Mouse (Mus musculus) forebrain, postnatal 0 days (tissue): ENCODE data around the gene Olfr895. TPM values are rescaled to one million over a fixed set of nuclear protein-coding genes. Genes with fewer than 3 reads are reported as not detected.

Source experiments
- ATAC-seq: fragments of 200-750 bp; cut with Nextera tagmentation; 2 replicates; pipeline ENCODE4 v1.8.0; 2017; ENCODE audit warnings: mild to moderate bottlenecking, moderate library complexity
- DNase-seq: peaks from one replicate; pipeline ENCODE4 v3.0.0-alpha.2; 2015
- H3K27ac ChIP-seq: fragments of 300-500 bp; sonication (generic); 2 replicates; pipeline ENCODE4 v1.5.1; 2014; ENCODE audit warnings: low read depth, mild to moderate bottlenecking, antibody characterized with exemption, low read length, moderate library complexity, mixed read lengths
- H3K27me3 ChIP-seq: fragments of 300-500 bp; sonication (generic); 2 replicates; pipeline ENCODE4 v1.6.1; 2014; ENCODE audit warnings: mild to moderate bottlenecking, low read length, mixed read lengths; ENCODE audit not compliant: insufficient read depth
- H3K36me3 ChIP-seq: fragments of 300-500 bp; sonication (generic); 2 replicates; pipeline ENCODE4 v1.6.1; 2014; ENCODE audit warnings: mild to moderate bottlenecking, moderate library complexity; ENCODE audit not compliant: insufficient read depth
- H3K4me1 ChIP-seq: fragments of 300-500 bp; sonication (generic); 2 replicates; pipeline ENCODE4 v1.6.1; 2014; ENCODE audit warnings: antibody characterized with exemption; ENCODE audit not compliant: insufficient read depth
- H3K4me2 ChIP-seq: fragments of 300-500 bp; sonication (generic); 2 replicates; pipeline ENCODE4 v1.6.1; 2014; ENCODE audit warnings: low read depth, mild to moderate bottlenecking, moderate library complexity
- H3K4me3 ChIP-seq: fragments of 300-500 bp; sonication (generic); 2 replicates; pipeline ENCODE4 v1.5.1; 2014; ENCODE audit warnings: low read depth, low read length, mixed read lengths
- H3K9ac ChIP-seq: fragments of 300-500 bp; sonication (generic); 2 replicates; pipeline ENCODE4 v1.6.1; 2014; ENCODE audit warnings: mild to moderate bottlenecking
- H3K9me3 ChIP-seq: fragments of 300-500 bp; sonication (generic); 2 replicates; pipeline ENCODE4 v1.6.1; 2016; ENCODE audit warnings: low read length
- CTCF ChIP-seq: sonication (generic); IDR thresholded peaks from 2 replicates; pipeline ENCODE4 v1.5.1; 2016; ENCODE audit warnings: antibody characterized with exemption, control low read depth, low read depth
- WGBS: fragments of 180-500 bp; shearing (Covaris S2); extraction: QIAGEN DNeasy Blood & Tissue Kit; methylation state at CpG from one replicate; pipeline ENCODE4 v1.1.7; 2014; 5-methylcytosine and 5-hydroxymethylcytosine counted together
- polyA plus RNA-seq: library from polyadenylated mRNA; unstranded; fragments of >200 nt; fragmentation: Nextera tagmentation; extraction: Ambion mirVana; gene quantifications from 2 replicates; pipeline ENCODE4 v1.2.1, GENCODE M21; 2015
- total RNA-seq: library from RNA; depleted of rRNA; stranded (reverse); fragments of >200 nt; gene quantifications from 2 replicates; pipeline ENCODE4 v1.2.3, GENCODE M21; 2014; rRNA removed

The Olfr895 gene
- total RNA-seq: not detected in 2 replicates
- polyA plus RNA-seq: not detected in 2 replicates

DNA sequence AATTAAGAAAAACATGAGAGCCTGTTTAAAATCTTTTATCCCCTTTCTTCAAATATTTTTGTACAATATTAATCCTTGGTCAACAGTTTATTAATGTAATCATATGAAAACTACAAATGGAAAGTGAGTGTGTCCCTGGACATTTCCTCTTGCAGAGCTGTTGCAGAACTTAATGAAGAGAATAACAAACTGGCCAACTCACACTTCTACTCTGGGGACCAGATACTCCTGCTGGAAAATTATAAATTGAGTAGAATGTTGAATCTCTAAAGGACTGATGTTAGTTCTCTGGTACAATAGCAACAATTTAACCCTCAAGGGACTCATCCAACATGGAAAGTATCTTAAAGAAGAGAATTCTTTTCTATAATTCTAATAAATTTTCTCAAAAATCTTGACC, at the start of gene Olfr895:
Olfr895 (plus strand) TSS at position 301 of the 400 bp plus-strand sequence.
- Histone ChIP-seq H3K4me3 (no peak within 1 kb of the TSS), H3K4me1 (no peaks in the 10 kb centered on the region), H3K4me2 (no peak within 1 kb of the TSS), H3K9me3 (no peaks in the 10 kb centered on the region), H3K27ac (no peak within 1 kb of the TSS), H3K36me3 (no peaks in the 10 kb centered on the region), H3K27me3 (no peaks in the 10 kb centered on the region), H3K9ac (no peak within 1 kb of the TSS)
- no peak for TF ChIP-seq CTCF
- ATAC-seq (no peak), DNase-seq (no peak)

DNA sequence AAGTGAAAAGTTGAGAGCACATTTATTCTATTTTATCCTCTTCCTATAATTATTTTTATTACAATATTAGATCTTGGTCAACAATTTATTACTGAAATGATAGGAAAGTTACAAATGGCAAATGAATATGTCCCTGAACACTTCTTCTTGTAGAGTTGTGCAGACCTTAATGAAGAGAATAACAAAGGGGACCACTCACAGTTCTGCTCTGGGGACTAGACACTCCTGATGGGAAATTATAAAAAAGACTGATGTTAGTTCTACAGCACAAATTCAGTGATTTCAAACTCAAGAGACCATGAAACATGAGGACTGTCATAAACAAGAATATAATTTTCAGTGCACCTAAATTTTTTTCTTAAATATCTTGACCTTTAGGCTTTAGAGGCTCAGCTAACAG, 15.2 kb upstream of the Olfr895 start, which contains the start of gene Olfr143:
Olfr143 (plus strand) TSS at position 301 of the 400 bp plus-strand sequence.
- Histone ChIP-seq H3K4me1 (no peaks in the 10 kb centered on the region), H3K4me3 (no peak within 1 kb of the TSS), H3K9me3 (no peaks in the 10 kb centered on the region), H3K4me2 (no peak within 1 kb of the TSS), H3K27me3 (no peaks in the 10 kb centered on the region), H3K27ac (no peak within 1 kb of the TSS), H3K36me3 (no peaks in the 10 kb centered on the region), H3K9ac (no peak within 1 kb of the TSS)
- DNase-seq: no peak
- TF ChIP-seq CTCF: no peak
- no peak for ATAC-seq

DNA sequence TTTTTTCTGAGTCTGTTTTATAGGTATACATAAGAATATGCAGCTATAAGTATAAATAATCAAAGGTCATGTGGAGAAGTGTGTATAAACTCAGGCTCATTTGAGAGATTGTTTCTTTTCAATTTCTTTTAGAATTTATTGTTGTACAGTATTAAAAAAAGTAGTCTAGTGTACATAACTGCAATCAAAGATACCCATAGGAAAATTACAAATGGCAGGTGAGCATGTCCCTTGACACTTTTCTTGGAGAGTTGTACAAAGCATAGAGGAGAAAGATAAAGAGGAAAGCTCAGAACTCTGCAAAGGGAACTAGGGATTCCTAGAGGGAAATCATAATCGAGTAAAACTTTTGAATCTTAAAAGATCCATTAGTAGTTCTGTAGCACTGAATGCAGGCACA, 23.2 kb downstream of the Olfr895 start, which contains the start of gene Olfr896-ps1:
Olfr896-ps1 (plus strand) TSS at position 301 of the 400 bp plus-strand sequence.
- no peak for ATAC-seq
- H3K9me3 ChIP-seq: no peaks in the 10 kb centered on the region

More for the DNA sequence above, 23.2 kb downstream of the Olfr895 start, which contains the start of gene Olfr896-ps1:
- H3K4me3 ChIP-seq: no peak within 1 kb of the TSS
- no peaks in the 10 kb centered on the region for H3K36me3 ChIP-seq
- H3K9ac ChIP-seq: no peak within 1 kb of the TSS
- no peak for TF ChIP-seq CTCF
- 96% methylated on average over 1 of the region's 1 CpGs for whole genome bisulfite sequencing
- H3K4me1 ChIP-seq: no peaks in the 10 kb centered on the region
- no peak within 1 kb of the TSS for H3K27ac ChIP-seq
- H3K4me2 ChIP-seq: no peak within 1 kb of the TSS
- no peak for DNase-seq
- no peaks in the 10 kb centered on the region for H3K27me3 ChIP-seq

Other genes starting within 250 kb of the Olfr895 start
- not detected in 2 replicates for gene Olfr883, start 242.0 kb upstream of the Olfr895 start, total RNA-seq
- not detected in 2 replicates for gene Olfr883, start 242.0 kb upstream of the Olfr895 start, polyA plus RNA-seq
- not detected in 2 replicates for gene Olfr884, start 221.3 kb upstream of the Olfr895 start, total RNA-seq
- gene Olfr884, start 221.3 kb upstream of the Olfr895 start, polyA plus RNA-seq: not detected in 2 replicates
- gene Olfr885, start 206.5 kb upstream of the Olfr895 start, total RNA-seq: not detected in 2 replicates
- gene Olfr885, start 206.5 kb upstream of the Olfr895 start, polyA plus RNA-seq: not detected in 2 replicates
- gene Olfr887, start 183.8 kb upstream of the Olfr895 start, total RNA-seq: not detected in 2 replicates
- not detected in 2 replicates for gene Olfr887, start 183.8 kb upstream of the Olfr895 start, polyA plus RNA-seq
- gene Olfr888, start 159.7 kb upstream of the Olfr895 start, total RNA-seq: not detected in 2 replicates
- gene Olfr888, start 159.7 kb upstream of the Olfr895 start, polyA plus RNA-seq: not detected in 2 replicates
- gene Olfr889, start 152.7 kb upstream of the Olfr895 start, total RNA-seq: not detected in 2 replicates
- gene Olfr889, start 152.7 kb upstream of the Olfr895 start, polyA plus RNA-seq: 0.02 and 0.04 TPM in 2 replicates
- gene Olfr890, start 125.3 kb upstream of the Olfr895 start, total RNA-seq: not detected in 2 replicates
- gene Olfr890, start 125.3 kb upstream of the Olfr895 start, polyA plus RNA-seq: not detected in 2 replicates
- gene Olfr891, start 87.0 kb upstream of the Olfr895 start, total RNA-seq: not detected in 2 replicates
- gene Olfr891, start 87.0 kb upstream of the Olfr895 start, polyA plus RNA-seq: not detected in 2 replicates
- gene Olfr893, start 59.5 kb upstream of the Olfr895 start, total RNA-seq: not detected in 2 replicates
- gene Olfr893, start 59.5 kb upstream of the Olfr895 start, polyA plus RNA-seq: not detected in 2 replicates
- not detected in 2 replicates for gene Olfr894, start 49.8 kb upstream of the Olfr895 start, total RNA-seq
- gene Olfr894, start 49.8 kb upstream of the Olfr895 start, polyA plus RNA-seq: not detected in 2 replicates
- gene Olfr143, start 15.1 kb upstream of the Olfr895 start, total RNA-seq: not detected in 2 replicates
- gene Olfr143, start 15.1 kb upstream of the Olfr895 start, polyA plus RNA-seq: not detected in 2 replicates
- gene Olfr896-ps1, start 23.3 kb downstream of the Olfr895 start, total RNA-seq: not detected in 2 replicates
- gene Olfr896-ps1, start 23.3 kb downstream of the Olfr895 start, polyA plus RNA-seq: not detected in 2 replicates
- not detected in 2 replicates for gene Olfr25, start 61.2 kb downstream of the Olfr895 start, total RNA-seq
- not detected in 2 replicates for gene Olfr25, start 61.2 kb downstream of the Olfr895 start, polyA plus RNA-seq
- not detected in 2 replicates for gene Olfr898, start 80.6 kb downstream of the Olfr895 start, total RNA-seq
- not detected in 2 replicates for gene Olfr898, start 80.6 kb downstream of the Olfr895 start, polyA plus RNA-seq
- gene Olfr250, start 99.0 kb downstream of the Olfr895 start, total RNA-seq: not detected in 2 replicates
- gene Olfr250, start 99.0 kb downstream of the Olfr895 start, polyA plus RNA-seq: not detected in 2 replicates
- gene Olfr251, start 109.2 kb downstream of the Olfr895 start, total RNA-seq: not detected in 2 replicates
- gene Olfr251, start 109.2 kb downstream of the Olfr895 start, polyA plus RNA-seq: not detected in 2 replicates
- not detected in 2 replicates for gene Olfr147, start 133.8 kb downstream of the Olfr895 start, total RNA-seq
- not detected in 2 replicates for gene Olfr147, start 133.8 kb downstream of the Olfr895 start, polyA plus RNA-seq
- not detected in 2 replicates for gene Olfr901, start 161.6 kb downstream of the Olfr895 start, total RNA-seq
- not detected in 2 replicates for gene Olfr901, start 161.6 kb downstream of the Olfr895 start, polyA plus RNA-seq
- gene Olfr902, start 179.8 kb downstream of the Olfr895 start, total RNA-seq: not detected in 2 replicates
- not detected in 2 replicates for gene Olfr902, start 179.8 kb downstream of the Olfr895 start, polyA plus RNA-seq
- not detected in 2 replicates for gene Olfr904, start 195.3 kb downstream of the Olfr895 start, total RNA-seq
- gene Olfr904, start 195.3 kb downstream of the Olfr895 start, polyA plus RNA-seq: not detected in 2 replicates
- not detected in 2 replicates for gene Olfr905, start 203.3 kb downstream of the Olfr895 start, total RNA-seq
- not detected in 2 replicates for gene Olfr905, start 203.3 kb downstream of the Olfr895 start, polyA plus RNA-seq
- gene Olfr906, start 219.2 kb downstream of the Olfr895 start, total RNA-seq: not detected in 2 replicates
- not detected in 2 replicates for gene Olfr906, start 219.2 kb downstream of the Olfr895 start, polyA plus RNA-seq
- not detected in 2 replicates for gene Olfr907, start 227.9 kb downstream of the Olfr895 start, total RNA-seq
- not detected in 2 replicates for gene Olfr907, start 227.9 kb downstream of the Olfr895 start, polyA plus RNA-seq